15 mouse cellular contexts compared by ENCODE assay signal in the genomic region with DNA sequence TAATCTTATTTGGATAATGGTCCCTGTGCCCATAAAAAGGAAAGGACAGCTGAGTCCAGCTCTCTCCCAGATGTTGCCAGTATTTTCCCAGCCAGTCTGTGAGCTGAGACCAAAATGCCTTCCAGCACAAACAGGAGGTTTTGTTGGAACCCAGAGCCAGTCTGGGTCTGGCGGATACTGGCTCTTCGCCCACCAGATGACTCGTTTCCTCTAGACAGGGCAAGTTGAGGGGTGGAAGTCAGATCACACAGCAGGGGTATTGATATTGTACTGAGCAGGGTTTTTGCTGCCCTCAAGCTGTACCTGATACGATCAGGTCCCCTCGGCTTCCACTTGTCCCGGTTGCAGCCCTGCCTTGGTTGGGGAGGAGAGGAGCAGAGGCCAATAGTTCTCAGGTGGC. TPM values are rescaled to one million over a fixed set of nuclear protein-coding genes. Genes with fewer than 3 reads are reported as not detected.
A peak's percentile ranks its signal among the peaks of the same experiment; 100 is the strongest.
DNase-seq lines count a peak whose midpoint lies in the region; ATAC-seq and TF ChIP-seq lines count a peak whose summit lies in the region.
"Had no signal": no experiment of that assay in that cellular context is flagged by ENCODE, and none has a peak within 500 bp of the region (broad histone marks: within the 10 kb centered on the region; RNA-seq: fewer than 3 reads in every experiment).

No protein-coding gene starts in this region.

- no peak overlapping the region for H3K27ac ChIP-seq in stomach, postnatal 0 days (replicated peaks)
- H3K27ac ChIP-seq in forebrain, embryonic 12.5 days: no peak overlapping the region
- H3K27ac ChIP-seq: gastrocnemius, adult 2 months; hindbrain, embryonic 14.5 days had no signal

- H3K4me3 ChIP-seq in stomach, postnatal 0 days (ENCODE audit: low read depth, low read length): no peak overlapping the region
- no peak overlapping the region for H3K4me3 ChIP-seq in forebrain, embryonic 12.5 days (replicated peaks)
- H3K4me3 ChIP-seq: erythroblast, embryonic 14.5 days; gastrocnemius, adult 2 months had no signal

- no peaks in the 10 kb centered on the region for H3K4me1 ChIP-seq in stomach, postnatal 0 days (replicated peaks; ENCODE audit: control insufficient read depth, insufficient read depth)
- H3K4me1 ChIP-seq in forebrain, embryonic 12.5 days: no peaks in the 10 kb centered on the region

- 56% methylated on average over 6 of the region's 6 CpGs for WGBS in stomach, postnatal 0 days
- 90% methylated on average over 6 of the region's 6 CpGs for WGBS in forebrain, embryonic 12.5 days

- H3K4me2 ChIP-seq in stomach, postnatal 0 days (replicated peaks; ENCODE audit: low read depth): no peak overlapping the region
- H3K4me2 ChIP-seq in forebrain, embryonic 12.5 days: no peak overlapping the region
- H3K4me2 ChIP-seq: hindbrain, embryonic 14.5 days had no signal

- no peak for TF ChIP-seq EP300 in stomach, postnatal 0 days (optimal IDR thresholded peaks at IDR 0.05)

- peak; percentile 64 for DNase-seq in kidney, postnatal 14 days
- no peak for DNase-seq in kidney, adult 8-10 months
- DNase-seq in heart, adult 9 months (ENCODE audit: low spot score in 2 of 2): peak; percentile 68 to 74
- DNase-seq in kidney, postnatal 25 days: peak; percentile 61 to 75
- no peak for DNase-seq in stomach, postnatal 0 days (ENCODE audit: low spot score)
- DNase-seq: cerebellum, adult 11-12 months; gastrocnemius, adult 2 months; midbrain, embryonic 14.5 days; right cerebral cortex, adult 18-20 months had no signal

- no peak for TF ChIP-seq CTCF in stomach, postnatal 0 days (IDR thresholded peaks at IDR 0.05; ENCODE audit: low read depth)

- peak overlapping the region; percentile 8; the same call in 1 of the 2 replicates for H3K9ac ChIP-seq in stomach, postnatal 0 days (ENCODE audit: low read length)
- no peak overlapping the region for H3K9ac ChIP-seq in forebrain, embryonic 12.5 days
- H3K9ac ChIP-seq: hindbrain, embryonic 14.5 days had no signal

- H3K9me3 ChIP-seq in stomach, postnatal 0 days (ENCODE audit: control insufficient read depth, low read length): no peaks in the 10 kb centered on the region
- no peaks in the 10 kb centered on the region for H3K9me3 ChIP-seq in forebrain, embryonic 12.5 days

- H3K36me3 ChIP-seq in stomach, postnatal 0 days (ENCODE audit: control insufficient read depth, insufficient read depth, low read length): no peaks in the 10 kb centered on the region
- no peaks in the 10 kb centered on the region for H3K36me3 ChIP-seq in forebrain, embryonic 12.5 days (replicated peaks)

- ATAC-seq in stomach, postnatal 0 days (ENCODE audit: low FRiP score, low TSS enrichment): no peak
- ATAC-seq in forebrain, embryonic 12.5 days (ENCODE audit: low FRiP score): no peak
- no peak for ATAC-seq in monocyte, adult 5-6 weeks (replicated peaks; ENCODE audit: insufficient number of reproducible peaks, low FRiP score, low TSS enrichment, poor library complexity, severe bottlenecking)

- H3K27me3 ChIP-seq in stomach, postnatal 0 days (ENCODE audit: control insufficient read depth, insufficient read depth, low read length): no peaks in the 10 kb centered on the region
- no peaks in the 10 kb centered on the region for H3K27me3 ChIP-seq in forebrain, embryonic 12.5 days
- H3K27me3 ChIP-seq: CH12.LX had no signal

RNA-seq across cellular contexts. Expression of gene Fblim1, which starts 3.6 kb away (rescaled TPM):
- 45.1 and 49.2 TPM in 2 replicates for polyA plus RNA-seq in stomach, postnatal 0 days (2015; fragmentation: Nextera tagmentation; extraction: Ambion mirVana)
- polyA plus RNA-seq in forebrain, embryonic 12.5 days (2016; fragmentation: Nextera tagmentation; extraction: Ambion mirVana): 17.3 and 19.8 TPM in 2 replicates
- not detected in 3 replicates for total RNA-seq in monocyte, adult 5-6 weeks (2017)

RNA-seq across cellular contexts. Expression of gene Tmem82, which starts 8.9 kb away (rescaled TPM):
- 2.2 and 2.3 TPM in 2 replicates for polyA plus RNA-seq in stomach, postnatal 0 days (2015; fragmentation: Nextera tagmentation; extraction: Ambion mirVana)
- 0.09 and 0.33 TPM in 2 replicates for polyA plus RNA-seq in forebrain, embryonic 12.5 days (2016; fragmentation: Nextera tagmentation; extraction: Ambion mirVana)
- not detected in 3 replicates for total RNA-seq in monocyte, adult 5-6 weeks (2017)
- polyA plus RNA-seq: hindbrain, embryonic 14.5 days had no signal

RNA-seq across cellular contexts. Expression of gene Slc25a34, which starts 14.1 kb away (rescaled TPM):
- polyA plus RNA-seq in stomach, postnatal 0 days (2015; fragmentation: Nextera tagmentation; extraction: Ambion mirVana): 1.6 and 1.8 TPM in 2 replicates
- polyA plus RNA-seq in forebrain, embryonic 12.5 days (2016; fragmentation: Nextera tagmentation; extraction: Ambion mirVana): not detected in 2 replicates
- not detected in 3 replicates for total RNA-seq in monocyte, adult 5-6 weeks (2017)
- polyA plus RNA-seq: erythroblast, embryonic 14.5 days; hindbrain, embryonic 14.5 days; neural tube, embryonic 14.5 days had no signal

RNA-seq across cellular contexts. Expression of gene Plekhm2, which starts 55.2 kb away (rescaled TPM):
- polyA plus RNA-seq in stomach, postnatal 0 days (2015; fragmentation: Nextera tagmentation; extraction: Ambion mirVana): 3.5 and 4.3 TPM in 2 replicates
- polyA plus RNA-seq in forebrain, embryonic 12.5 days (2016; fragmentation: Nextera tagmentation; extraction: Ambion mirVana): 5.2 and 6.6 TPM in 2 replicates
- 14.4 to 16.5 TPM (median 15.7 TPM) in 3 replicates for total RNA-seq in monocyte, adult 5-6 weeks (2017)

Comparison
In these comparisons a context has a peak if more than half of its experiments do, and no peak if none do; other contexts are left out.
1. DNase-seq: peak in kidney, postnatal 14 days (single experiment), heart, adult 9 months (2 of 2) and kidney, postnatal 25 days (2 of 2); none in kidney, adult 8-10 months (0 of 2) and stomach, postnatal 0 days (single experiment).